Mouse (Mus musculus) frontal cortex, adult 2 months (tissue): ENCODE data around the gene Limch1. TPM values are rescaled to one million over a fixed set of nuclear protein-coding genes. Genes with fewer than 3 reads are reported as not detected.

ENCODE experiments used
- DNase-seq, 2 experiments: peaks; one replicate each; pipeline ENCODE4 v3.0.0; 2022; ENCODE audit warnings: low spot score in 1 of 2; ENCODE audit errors: extremely low spot score in 1 of 2
- polyA plus RNA-seq: library from polyadenylated mRNA; depleted of rRNA; stranded (reverse); fragments of >200 nt; gene quantifications from 2 replicates; pipeline ENCODE4 v1.2.3, GENCODE M21; 2012

The Limch1 gene
- polyA plus RNA-seq, 1 experiment: 83.3 TPM

- peak in 1 of 2 experiments; percentile 64 for DNase-seq
Measured at GRCm38 (mm10) chr5:66745996-66746681, 512 bp downstream of the Limch1 start.

GRCm38 (mm10) chr5:66746761-66747160, 1.1 kb downstream of the Limch1 start:
- no peak for DNase-seq

DNA sequence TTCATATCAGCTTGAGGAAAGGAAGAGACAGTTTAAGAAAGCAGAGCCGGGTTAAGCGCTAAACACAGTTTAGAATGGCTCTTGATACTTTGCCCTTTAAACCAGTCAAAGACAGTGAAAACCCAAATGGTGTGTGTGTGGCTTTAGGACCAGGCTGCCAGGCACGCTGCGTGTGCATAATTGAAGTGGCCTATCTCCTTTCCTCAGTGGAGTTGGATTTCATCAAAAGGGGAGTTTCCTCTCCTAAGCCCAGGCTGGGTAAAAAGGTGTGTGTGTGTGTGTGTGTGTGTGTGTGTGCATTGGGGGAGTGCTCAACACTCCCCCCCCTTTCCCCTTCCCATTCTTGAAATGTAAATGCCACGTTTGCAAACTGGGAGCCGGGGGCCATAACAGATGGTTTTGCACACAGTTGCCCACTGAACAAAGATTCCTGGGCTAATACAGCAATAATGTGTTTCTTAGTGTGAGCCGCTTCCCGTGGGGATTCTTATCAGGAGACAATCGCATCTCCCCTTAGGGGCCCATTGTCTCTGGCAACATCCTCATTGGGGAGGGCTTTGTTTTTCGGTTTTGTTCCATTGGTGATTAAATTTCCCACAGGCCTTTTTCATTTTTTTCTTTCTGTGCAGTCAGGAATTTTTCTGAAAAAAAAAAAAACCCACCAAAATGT, 2.3 kb downstream of the Limch1 start:
- DNase-seq: no peak

DNA sequence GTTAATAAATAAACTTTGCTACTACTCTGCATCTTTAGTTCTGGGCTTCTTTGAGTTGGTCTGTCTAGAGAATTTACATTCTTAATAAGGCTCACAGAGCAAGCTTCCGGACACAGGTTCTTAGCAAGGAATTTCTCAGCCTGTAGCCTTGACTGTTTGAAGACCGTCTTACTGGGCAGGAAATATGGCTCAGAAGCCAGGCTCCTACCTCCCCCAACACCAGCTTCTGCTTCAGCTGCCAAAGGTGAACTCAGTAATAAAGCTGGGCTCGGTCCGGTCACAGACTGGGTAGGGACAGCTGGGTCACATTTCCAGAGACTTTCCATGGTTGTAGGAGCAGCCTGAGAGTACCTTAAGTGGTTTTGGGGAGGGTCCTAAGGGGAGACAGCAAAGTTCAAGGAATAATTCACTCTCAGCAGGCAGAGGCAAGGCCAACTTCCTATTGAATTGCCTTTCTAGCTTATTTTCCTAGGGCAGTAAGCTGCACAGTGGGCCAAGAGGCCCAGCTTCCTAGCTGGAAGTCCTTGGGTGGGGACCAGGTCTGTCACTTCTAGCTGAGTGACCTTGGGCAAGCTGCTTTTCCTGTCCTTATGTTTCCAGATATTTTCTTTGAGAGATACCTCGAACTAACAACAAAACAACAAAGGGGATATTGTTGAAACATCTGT, 3.0 kb downstream of the Limch1 start:
- no peak for DNase-seq

- no peak for DNase-seq
Measured at GRCm38 (mm10) chr5:66750641-66751040, 5.0 kb downstream of the Limch1 start.

- no peak for DNase-seq
Measured at GRCm38 (mm10) chr5:66751332-66751980, 5.8 kb downstream of the Limch1 start.

- DNase-seq: no peak
Measured at GRCm38 (mm10) chr5:66753620-66754019, 8.0 kb downstream of the Limch1 start.

DNA sequence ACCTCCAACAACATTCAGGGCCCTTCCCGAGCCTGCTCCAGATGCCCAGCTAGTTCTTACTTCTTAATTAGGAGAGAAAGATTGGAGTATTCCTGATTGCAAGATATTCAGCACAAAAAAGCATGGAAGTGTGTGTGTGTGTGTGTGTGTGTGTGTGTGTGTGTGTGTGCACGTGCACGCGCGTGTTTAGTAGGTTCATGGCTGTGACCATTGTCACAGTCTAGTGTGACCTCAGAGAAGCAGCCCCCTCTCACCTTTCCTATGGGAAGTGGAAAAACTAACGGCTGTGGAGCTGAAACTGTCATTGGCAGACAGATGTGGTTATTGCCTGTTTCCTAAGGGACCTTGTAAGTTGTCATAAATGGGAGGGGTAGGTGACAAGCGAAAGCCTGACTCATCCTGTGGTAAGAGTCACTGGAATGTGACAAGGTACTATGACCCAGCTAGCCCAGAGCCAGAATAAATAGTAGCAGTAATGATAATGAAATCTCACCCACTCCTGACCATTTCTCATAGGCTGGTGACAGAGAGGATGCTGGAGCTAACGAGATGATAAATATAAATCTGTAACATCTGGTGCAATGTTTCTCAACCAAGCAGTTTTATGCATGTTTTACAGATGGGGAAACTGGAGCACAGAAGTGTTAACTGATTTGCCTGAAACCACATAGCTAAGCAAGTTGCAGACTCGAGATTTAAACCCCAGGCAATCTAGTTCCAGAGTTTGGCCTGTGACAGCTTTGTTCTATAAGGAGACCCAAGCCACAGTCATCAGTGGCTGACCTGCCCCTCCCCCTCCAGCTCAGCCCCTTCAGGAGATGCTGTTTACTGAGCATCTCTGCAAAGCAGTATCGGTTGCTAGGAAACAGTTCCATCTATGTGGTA, 11.4 kb downstream of the Limch1 start:
- peak in 1 of 2 experiments; percentile 47 for DNase-seq

DNA sequence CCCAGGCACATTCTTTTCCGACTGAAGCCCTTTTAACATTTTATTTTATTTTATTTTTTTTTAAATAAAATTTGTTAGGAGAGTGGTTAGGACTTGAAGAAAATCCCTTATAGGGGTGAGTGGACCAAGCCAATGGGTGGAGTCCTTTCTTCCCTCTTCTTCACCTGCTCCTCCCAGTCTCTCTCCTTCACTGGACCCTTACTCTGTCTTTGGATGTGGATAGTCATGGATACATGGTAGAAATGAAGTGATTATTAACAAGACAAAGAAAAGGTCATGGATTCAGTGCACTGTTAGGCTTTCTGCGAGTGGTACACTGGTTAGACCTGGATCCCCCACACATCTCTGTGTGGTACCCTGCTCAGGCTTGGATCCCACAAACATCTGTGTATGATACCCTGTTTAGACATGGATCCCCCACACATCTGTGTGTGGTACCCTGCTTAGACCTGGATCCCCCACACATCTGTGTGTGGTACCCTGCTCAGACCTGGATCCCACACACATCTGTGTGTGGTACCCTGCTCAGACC, 12.1 kb downstream of the Limch1 start:
- DNase-seq: no peak

DNA sequence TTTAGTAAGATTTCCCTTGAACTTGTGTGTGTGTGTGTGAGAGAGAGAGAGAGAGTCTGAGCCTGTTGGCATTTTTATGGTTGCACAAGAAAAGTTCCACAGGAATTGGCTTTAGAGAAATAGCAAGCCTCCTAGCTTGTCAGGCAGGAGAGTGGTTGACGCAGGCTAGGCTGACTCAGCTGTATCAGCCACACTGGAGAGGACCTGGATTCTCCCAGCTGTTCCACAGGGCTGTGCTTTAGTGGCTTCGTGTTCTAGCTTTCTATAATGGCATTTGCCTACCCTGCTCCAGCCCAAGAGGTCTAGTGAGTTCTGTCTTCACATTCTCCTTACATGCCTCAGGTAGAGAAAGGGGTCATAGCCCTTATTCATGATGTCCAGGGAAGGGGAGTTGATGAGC, 13.7 kb downstream of the Limch1 start:
- DNase-seq: no peak

DNA sequence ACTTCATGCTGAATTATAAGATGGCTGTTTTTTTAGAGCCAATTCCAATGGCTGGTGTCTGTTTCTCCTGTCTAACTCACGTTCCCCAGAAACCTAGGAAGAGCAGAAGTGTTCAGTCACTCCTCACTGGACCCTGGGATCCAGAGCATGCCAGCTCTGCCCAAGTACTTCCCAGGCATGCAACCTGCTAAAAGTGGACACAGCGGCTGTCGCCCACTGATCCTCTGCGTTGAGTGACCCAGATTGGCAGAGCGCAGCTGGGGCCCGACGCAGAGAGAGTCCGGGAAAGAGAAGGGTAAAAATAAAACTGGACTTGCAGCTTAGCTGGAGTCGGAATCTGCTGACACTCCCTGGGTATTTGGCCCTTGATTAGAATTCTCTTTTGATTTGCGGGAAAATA, 15.1 kb downstream of the Limch1 start:
- DNase-seq: no peak

DNA sequence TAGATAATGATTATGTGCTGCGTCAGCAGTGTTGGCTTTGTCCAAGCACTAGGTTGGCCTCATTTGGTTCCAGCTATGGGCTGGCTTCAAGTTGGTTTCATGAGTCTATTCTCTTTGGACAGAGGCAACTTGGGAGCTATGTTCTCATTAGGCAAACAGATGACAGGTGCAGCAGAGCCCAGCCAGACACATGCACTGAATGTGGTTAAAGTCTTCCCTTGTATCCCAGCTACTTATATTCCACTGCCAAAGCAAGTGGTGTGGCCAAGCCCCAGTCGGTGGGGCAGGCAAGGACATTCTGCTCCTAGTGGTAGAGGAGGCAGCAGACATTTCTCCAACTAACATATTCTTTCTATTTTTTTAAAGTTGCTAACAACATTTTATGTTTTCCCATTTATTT, 16.4 kb downstream of the Limch1 start:
- no peak for DNase-seq

DNA sequence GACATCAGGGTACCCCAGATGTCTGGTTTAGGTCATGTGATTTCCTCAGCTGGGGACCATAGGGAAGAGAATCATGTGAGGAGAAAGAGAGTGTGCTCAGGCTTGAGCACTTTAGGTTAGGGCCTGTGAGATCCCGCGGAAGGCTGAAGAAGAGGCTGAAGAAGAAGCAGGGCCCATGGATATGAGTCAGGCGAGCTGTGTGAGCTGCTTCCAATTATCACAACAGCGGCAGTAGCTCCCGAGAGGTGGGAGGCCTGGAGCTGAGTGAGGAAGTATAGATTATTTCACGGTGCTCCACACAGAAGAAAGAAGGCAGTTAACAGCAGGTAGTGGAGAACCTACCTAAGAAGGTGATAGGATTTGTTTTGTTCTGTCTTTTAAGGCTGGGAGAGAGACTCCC, 18.5 kb downstream of the Limch1 start:
- DNase-seq: no peak

- DNase-seq: no peak
Measured at GRCm38 (mm10) chr5:66765911-66766310, 20.3 kb downstream of the Limch1 start.

GRCm38 (mm10) chr5:66768034-66768433, 22.4 kb downstream of the Limch1 start:
- DNase-seq: no peak

- no peak for DNase-seq
Measured at GRCm38 (mm10) chr5:66769070-66769469, 23.4 kb downstream of the Limch1 start.

DNA sequence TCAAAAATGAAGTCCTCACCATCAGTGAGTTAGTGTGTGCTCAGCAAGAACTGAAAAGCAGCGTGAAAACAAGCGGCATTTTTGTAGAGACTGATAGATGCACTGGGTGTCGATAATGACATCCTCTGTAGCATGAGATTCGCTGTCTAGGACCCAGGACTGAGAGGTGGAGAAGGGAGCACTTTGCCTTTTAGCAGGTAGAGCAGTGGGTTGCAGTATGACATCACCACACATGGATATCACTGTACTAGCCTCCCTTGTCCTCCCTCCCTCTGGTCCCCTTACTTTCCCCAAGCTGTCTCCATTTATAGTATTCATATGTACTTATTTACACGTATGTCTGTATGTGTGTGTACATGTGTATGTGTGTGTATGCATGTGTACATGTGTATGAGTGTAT, 23.9 kb downstream of the Limch1 start:
- no peak for DNase-seq

DNA sequence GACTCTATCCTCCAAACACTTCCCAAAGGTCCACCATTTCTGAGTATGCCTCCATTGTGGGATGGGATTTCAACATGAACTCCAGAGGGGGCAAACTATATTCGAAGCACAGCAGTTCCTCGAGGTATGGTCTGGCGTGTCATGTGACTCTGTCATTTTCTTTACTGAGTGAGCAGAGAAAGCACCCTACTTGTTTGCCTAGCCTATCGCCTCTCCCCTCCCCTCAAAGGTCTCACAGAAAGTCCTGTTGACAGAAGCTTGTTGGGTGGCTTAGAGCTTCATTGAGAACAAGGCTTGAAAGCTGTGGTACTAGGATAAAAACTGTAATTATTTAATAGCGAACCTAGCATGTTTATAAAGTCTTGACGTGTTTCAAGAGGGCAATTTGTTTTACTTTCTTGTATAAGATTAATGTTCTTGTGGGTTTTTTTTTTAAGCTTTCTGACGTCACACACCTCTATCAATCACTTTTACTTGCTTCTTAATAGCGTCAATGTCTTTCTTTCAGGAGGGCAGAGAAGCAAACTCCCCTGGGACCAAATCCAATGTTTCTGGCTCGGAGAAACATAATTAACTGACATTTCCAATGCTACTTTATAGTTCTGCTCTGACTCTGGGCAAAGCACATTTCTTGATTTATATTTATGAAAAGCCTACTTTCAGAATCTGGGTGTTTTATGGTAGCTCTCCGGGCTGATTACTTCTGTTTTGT, 32.5 kb downstream of the Limch1 start:
- no peak for DNase-seq

DNA sequence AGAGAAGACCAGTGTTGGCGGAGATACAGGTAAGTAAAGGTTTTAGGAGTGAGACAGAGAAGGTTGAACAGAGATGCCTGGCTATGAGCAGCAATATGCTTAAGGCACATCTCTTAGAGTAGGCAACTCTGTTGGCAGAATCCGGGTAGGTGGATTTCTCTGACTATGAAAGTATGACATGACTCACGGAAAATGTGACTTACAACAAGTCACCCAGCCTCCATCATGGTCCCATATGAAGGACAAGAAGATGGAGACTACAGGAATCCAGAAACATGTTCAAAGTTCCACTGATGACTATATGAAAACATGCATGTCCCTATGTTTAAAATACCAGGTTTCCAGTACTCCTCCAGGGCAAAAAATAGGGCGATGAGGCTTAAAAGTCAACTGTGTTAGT, 34.7 kb downstream of the Limch1 start:
- DNase-seq: no peak

- DNase-seq: no peak
Measured at GRCm38 (mm10) chr5:66781507-66781906, 35.9 kb downstream of the Limch1 start.
